Mouse (Mus musculus): Measurements from ENCODE around the gene Fkbp1a.

Fkbp1a gene

GRCm38 (mm10) chr2:151542323-151543062 is at the start of gene Fkbp1a:
Gene Fkbp1a (plus strand): TSS chr2:151542483.
- DNase-seq (ENCODE audit: low read depth) = peak; percentile 91

GRCm38 (mm10) chr2:151494035-151494803 is 48.1 kb upstream of the Fkbp1a start, which contains the start of gene Nsfl1c:
Gene Nsfl1c (plus strand): TSS chr2:151494182.
- DNase-seq (ENCODE audit: low read depth) = peak; percentile 91

- DNase-seq (ENCODE audit: low read depth) = no peak
These were observed 43.9 kb upstream of the Fkbp1a start for GRCm38 (mm10) chr2:151498358-151498757.

GRCm38 (mm10) chr2:151500442-151501007 is 41.8 kb upstream of the Fkbp1a start:
- no peak for DNase-seq (ENCODE audit: low read depth)

DNA sequence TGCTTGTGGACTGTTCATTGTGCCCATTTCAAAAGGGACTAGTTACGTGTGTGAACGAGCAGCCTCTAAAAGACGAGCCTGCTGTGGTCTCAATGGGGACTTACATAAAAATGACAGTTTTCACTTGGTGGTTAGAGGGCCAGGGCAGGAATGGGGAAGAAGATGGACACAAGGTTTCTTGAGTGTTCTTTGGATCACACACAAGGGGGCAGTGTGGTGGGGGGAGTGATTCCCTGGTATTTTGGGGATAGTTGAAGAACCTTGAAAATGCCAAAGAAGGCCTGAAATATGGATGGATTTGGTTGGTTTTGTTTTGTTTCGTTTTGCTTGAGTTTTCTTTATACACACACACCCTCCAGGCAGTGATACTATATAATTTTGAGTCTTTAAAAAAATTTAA is 38.1 kb upstream of the Fkbp1a start:
- DNase-seq (ENCODE audit: low read depth) = peak; percentile 23

GRCm38 (mm10) chr2:151512199-151512598 is 30.1 kb upstream of the Fkbp1a start:
- DNase-seq (ENCODE audit: low read depth) = peak; percentile 25

GRCm38 (mm10) chr2:151513525-151514285 is 28.6 kb upstream of the Fkbp1a start:
- DNase-seq (ENCODE audit: low read depth) = peak; percentile 31

DNA sequence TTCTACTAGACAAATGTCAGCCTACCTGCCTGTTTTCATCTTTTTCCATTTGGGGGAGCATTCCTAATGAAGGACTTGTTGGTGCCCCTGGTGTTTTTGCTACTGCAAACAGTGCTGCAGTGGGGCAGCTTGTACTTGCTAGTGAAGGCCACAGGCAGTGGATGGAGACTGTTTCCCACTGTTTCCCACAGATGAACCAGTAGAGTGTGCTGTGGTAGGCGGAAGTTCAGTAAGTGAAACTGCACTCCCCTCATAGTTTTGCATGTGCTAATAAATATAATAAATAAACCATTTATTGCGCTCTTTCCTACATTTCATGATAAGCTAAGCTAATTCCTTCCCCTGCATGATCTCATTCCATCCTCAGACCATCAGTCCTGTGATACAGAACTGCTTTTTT is 23.3 kb upstream of the Fkbp1a start:
- DNase-seq (ENCODE audit: low read depth) = no peak

GRCm38 (mm10) chr2:151524324-151525041 is 17.8 kb upstream of the Fkbp1a start:
- DNase-seq (ENCODE audit: low read depth) = peak; percentile 89

- DNase-seq (ENCODE audit: low read depth) = no peak
These were observed 16.8 kb upstream of the Fkbp1a start for GRCm38 (mm10) chr2:151525520-151525919.

- DNase-seq (ENCODE audit: low read depth) = no peak
These were observed 14.2 kb upstream of the Fkbp1a start for GRCm38 (mm10) chr2:151528066-151528465.

DNA sequence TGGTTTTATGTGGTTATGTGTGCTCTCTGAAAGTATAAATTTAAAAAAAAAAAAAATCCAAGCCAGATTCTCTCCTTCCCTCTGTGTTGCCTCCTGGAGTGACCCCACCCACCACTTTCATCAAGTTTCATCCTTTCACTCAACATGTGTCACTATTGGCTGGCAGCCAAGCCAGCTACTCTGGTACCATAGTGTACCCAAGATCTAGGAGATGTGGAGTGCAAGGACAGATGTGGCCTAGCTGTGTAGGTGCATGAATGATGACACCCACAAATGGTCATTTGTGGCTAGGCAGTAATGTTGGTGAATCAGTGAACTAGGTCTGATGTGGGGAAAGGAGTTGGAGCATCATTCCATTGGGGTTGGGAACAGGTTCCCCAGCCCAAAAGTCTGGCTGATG is 13.1 kb upstream of the Fkbp1a start:
- DNase-seq (ENCODE audit: low read depth) = peak; percentile 76

GRCm38 (mm10) chr2:151530378-151531230 is 11.7 kb upstream of the Fkbp1a start:
- peak; percentile 99 for DNase-seq (ENCODE audit: low read depth)

DNA sequence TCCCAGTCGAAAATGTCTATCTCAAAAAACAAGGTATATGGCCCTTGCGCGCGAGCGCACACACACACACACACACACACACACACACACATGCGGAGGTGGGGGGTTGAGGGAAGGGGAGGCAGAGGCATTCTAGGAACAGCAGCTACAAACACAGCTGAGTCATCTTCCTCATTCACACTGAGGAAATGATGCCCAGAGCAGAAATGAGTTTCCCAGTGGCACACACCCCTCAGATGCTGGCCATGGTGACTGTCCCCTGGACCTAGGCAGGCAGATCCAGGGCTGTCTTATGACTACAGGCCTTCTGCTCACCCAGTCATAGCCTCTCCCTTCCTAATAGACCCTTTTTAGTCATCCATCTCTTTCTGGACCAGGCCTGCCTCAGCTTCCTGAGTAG is 8.7 kb upstream of the Fkbp1a start:
- DNase-seq (ENCODE audit: low read depth) = peak; percentile 81

GRCm38 (mm10) chr2:151535961-151536617 is 6.2 kb upstream of the Fkbp1a start:
- peak; percentile 89 for DNase-seq (ENCODE audit: low read depth)

DNA sequence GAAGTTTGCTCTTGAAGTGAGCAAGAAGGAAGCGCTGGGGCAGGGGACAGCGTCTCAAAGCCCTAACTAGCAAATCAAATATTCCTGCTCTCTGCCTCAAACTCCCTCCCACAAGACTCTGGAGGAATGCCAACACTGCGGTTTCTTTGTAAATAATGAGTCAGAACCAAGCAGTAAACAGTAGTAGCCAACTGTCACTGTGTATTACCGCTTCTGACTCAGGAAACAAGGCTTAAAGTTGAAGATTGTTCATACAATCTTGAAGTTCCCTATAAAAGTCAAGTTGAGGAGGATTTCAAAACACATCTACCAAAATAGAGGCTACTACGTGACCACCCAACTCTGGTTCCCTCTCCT is 5.7 kb upstream of the Fkbp1a start:
- DNase-seq (ENCODE audit: low read depth) = peak; percentile 97

DNA sequence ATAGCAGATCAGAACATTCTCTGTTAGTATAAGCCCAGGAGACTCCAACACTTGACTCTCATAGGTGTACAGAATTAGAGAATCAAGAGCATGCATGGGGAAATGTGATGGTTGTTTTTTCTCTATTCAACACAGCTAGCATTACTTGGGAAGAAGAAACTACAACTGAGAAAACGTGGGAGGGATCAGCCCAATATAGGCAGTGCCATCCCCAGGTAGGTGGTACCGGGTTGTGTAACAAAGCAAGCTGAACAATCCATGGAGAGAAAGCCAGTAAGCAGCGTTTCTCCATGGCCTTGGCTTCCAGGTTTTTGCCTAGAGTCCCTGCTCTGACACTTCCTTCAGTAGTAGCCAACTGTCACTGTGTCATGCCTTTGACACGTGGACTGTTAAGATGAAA is 3.6 kb upstream of the Fkbp1a start:
- DNase-seq (ENCODE audit: low read depth) = no peak

DNA sequence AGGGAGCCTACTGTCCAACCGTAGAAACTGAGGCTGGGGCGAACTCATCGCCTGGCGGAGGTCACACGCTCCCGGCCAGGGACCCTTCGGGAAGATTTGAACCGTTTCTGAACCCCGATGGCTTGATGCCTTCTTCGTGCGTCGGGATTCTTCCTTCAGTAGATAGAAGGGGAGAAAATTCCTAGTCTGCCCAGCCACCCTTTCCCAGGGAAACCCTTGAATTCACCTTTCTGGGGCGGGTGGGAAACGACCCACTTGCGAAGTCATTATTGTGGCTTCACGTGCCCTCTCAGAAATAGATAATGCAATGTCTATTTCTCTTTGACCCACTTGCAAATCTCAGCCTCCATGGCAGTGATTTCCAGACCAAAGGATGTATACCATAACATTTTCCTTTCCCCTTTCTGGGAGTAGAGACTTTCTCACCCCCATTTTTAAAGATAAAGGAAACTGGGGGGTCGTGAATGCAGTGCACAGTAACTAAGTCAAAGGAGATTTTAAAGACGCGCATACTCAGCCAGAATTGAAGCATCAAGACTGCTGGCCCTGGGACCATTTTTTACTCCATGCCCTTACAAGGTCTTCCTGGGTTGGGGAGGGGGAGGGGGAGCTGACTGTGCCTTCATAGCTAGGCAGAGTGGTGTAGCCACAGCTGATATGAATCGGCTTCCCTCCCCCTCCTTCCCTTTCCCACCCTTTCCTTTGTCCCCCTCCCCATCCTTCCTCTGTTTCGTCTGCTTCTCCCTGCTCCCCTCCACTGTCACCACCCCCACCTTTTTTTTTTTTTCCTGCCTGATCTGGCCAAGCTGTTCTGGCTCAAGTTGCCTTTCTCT is 996 bp downstream of the Fkbp1a start:
- DNase-seq (ENCODE audit: low read depth) = peak; percentile 88

- no peak for DNase-seq (ENCODE audit: low read depth)
These were observed 2.4 kb downstream of the Fkbp1a start for GRCm38 (mm10) chr2:151544673-151545072.

Measured in 416B (cell line).